Mouse (Mus musculus): ENCODE measurements at regions not wholly inside any gene's neighbourhood (a gene's known extent, or its start where the extent isn't known, plus 50 kb on each side); places are given as distances from the start of the nearest gene placed in this dataset.

- TF ChIP-seq CTCF (IDR thresholded peaks at IDR 0.05) (no peak), EP300 (IDR thresholded peaks at IDR 0.05) (no peak)
These were observed 610.3 kb downstream of the Lmo4 start for GRCm38 (mm10) chr3:143594676-143595075.

All from lung, postnatal 0 days (tissue).